Comparison of ENCODE assay signal across 8 mouse cellular contexts in genomic region chr10:69571972-69572371, GRCm38 (mm10).
DNase-seq lines count a peak whose midpoint lies in the region; ATAC-seq and TF ChIP-seq lines count a peak whose summit lies in the region.

No protein-coding gene starts in this region.

- H3K27ac ChIP-seq in kidney, embryonic 16.5 days (ENCODE audit: low read length) = no peak overlapping the region
- no peak overlapping the region for H3K27ac ChIP-seq in kidney, adult 2 months (ENCODE audit: insufficient read depth, low read depth, low read length)
- no peak overlapping the region for H3K27ac ChIP-seq in embryonic facial prominence, embryonic 11.5 days (replicated peaks; ENCODE audit: low read depth, low read length)
- no peak overlapping the region for H3K27ac ChIP-seq in intestine, postnatal 0 days (ENCODE audit: low read depth, low read length)
- H3K27ac ChIP-seq in neural tube, embryonic 14.5 days (ENCODE audit: low read depth, low read length) = no peak overlapping the region

- no peak for ATAC-seq in kidney, embryonic 16.5 days (ENCODE audit: low FRiP score, low TSS enrichment)
- ATAC-seq in embryonic facial prominence, embryonic 11.5 days (replicated peaks; ENCODE audit: insufficient number of reproducible peaks, low FRiP score, low TSS enrichment, low read depth) = no peak
- ATAC-seq in intestine, postnatal 0 days = no peak
- no peak for ATAC-seq in neural tube, embryonic 14.5 days (ENCODE audit: low read depth)

- no peaks in the 10 kb centered on the region for H3K9me3 ChIP-seq in kidney, embryonic 16.5 days (ENCODE audit: low read length)
- no peaks in the 10 kb centered on the region for H3K9me3 ChIP-seq in embryonic facial prominence, embryonic 11.5 days (replicated peaks; ENCODE audit: control insufficient read depth, low read length)
- H3K9me3 ChIP-seq in intestine, postnatal 0 days (ENCODE audit: control insufficient read depth) = no peaks in the 10 kb centered on the region
- no peaks in the 10 kb centered on the region for H3K9me3 ChIP-seq in neural tube, embryonic 14.5 days (ENCODE audit: control insufficient read depth, low read length)

- no peak for DNase-seq in kidney, adult 2 months
- peak; percentile 31 for DNase-seq in embryonic facial prominence, embryonic 11.5 days (ENCODE audit: low spot score)
- DNase-seq in adrenal gland, adult (ENCODE audit: inconsistent age in 2 of 2, low spot score in 1 of 2) = no peak
- no peak for DNase-seq in T-cell, adult 2 months (ENCODE audit: low spot score)
- DNase-seq in left cerebral cortex, postnatal 25 days (ENCODE audit: low spot score in 2 of 2) = no peak

- H3K4me2 ChIP-seq in kidney, embryonic 16.5 days (replicated peaks; ENCODE audit: low read depth, low read length) = peak overlapping the region; percentile 63
- peak overlapping the region; percentile 41 for H3K4me2 ChIP-seq in embryonic facial prominence, embryonic 11.5 days (ENCODE audit: low read depth, low read length)
- peak overlapping the region; percentile 80 for H3K4me2 ChIP-seq in intestine, postnatal 0 days (replicated peaks; ENCODE audit: low read depth)
- H3K4me2 ChIP-seq in neural tube, embryonic 14.5 days (ENCODE audit: low read depth, low read length) = peak overlapping the region; percentile 40; the same call in 1 of the 2 replicates

- no peaks in the 10 kb centered on the region for H3K27me3 ChIP-seq in kidney, embryonic 16.5 days (ENCODE audit: insufficient read depth, low read length)
- no peaks in the 10 kb centered on the region for H3K27me3 ChIP-seq in kidney, adult 2 months (replicated peaks; ENCODE audit: control insufficient read depth, insufficient read depth, low read length)
- no peaks in the 10 kb centered on the region for H3K27me3 ChIP-seq in embryonic facial prominence, embryonic 11.5 days (ENCODE audit: control insufficient read depth, insufficient read depth, low read length)
- 0 out of 2 replicates have a peak, but pooled peaks cover 4% of the 10 kb centered on the region for H3K27me3 ChIP-seq in intestine, postnatal 0 days (replicated peaks; ENCODE audit: control insufficient read depth, insufficient read depth, low read length)
- no peaks in the 10 kb centered on the region for H3K27me3 ChIP-seq in neural tube, embryonic 14.5 days (ENCODE audit: control insufficient read depth, insufficient read depth, low read length)

- TF ChIP-seq CTCF in kidney, adult 2 months (conservative IDR thresholded peaks at IDR 0.05; ENCODE audit: insufficient read depth, insufficient read length, low read depth, low read length) = no peak
- no peak for TF ChIP-seq CTCF in intestine, postnatal 0 days (IDR thresholded peaks at IDR 0.05; ENCODE audit: low read depth)

- H3K9ac ChIP-seq in kidney, embryonic 16.5 days (replicated peaks; ENCODE audit: low read length) = peak overlapping the region; percentile 43
- H3K9ac ChIP-seq in embryonic facial prominence, embryonic 11.5 days (replicated peaks; ENCODE audit: low read length) = no peak overlapping the region
- H3K9ac ChIP-seq in intestine, postnatal 0 days (ENCODE audit: low read depth, low read length) = no peak overlapping the region
- no peak overlapping the region for H3K9ac ChIP-seq in neural tube, embryonic 14.5 days (replicated peaks; ENCODE audit: low read depth, low read length)

- WGBS in kidney, embryonic 16.5 days = 4% methylated on average over 9 of the region's 9 CpGs
- 22% methylated on average over 9 of the region's 9 CpGs for WGBS in kidney, adult 2 months
- WGBS in embryonic facial prominence, embryonic 11.5 days = 1% methylated on average over 9 of the region's 9 CpGs
- 3% methylated on average over 9 of the region's 9 CpGs for WGBS in intestine, postnatal 0 days
- WGBS in neural tube, embryonic 14.5 days = 2% methylated on average over 9 of the region's 9 CpGs

- TF ChIP-seq POLR2A in kidney, adult 2 months (IDR thresholded peaks at IDR 0.05; ENCODE audit: low read depth, low read length) = no peak

- peak overlapping the region; percentile 38 for H3K4me3 ChIP-seq in kidney, embryonic 16.5 days (ENCODE audit: low read length)
- H3K4me3 ChIP-seq in kidney, adult 2 months (ENCODE audit: insufficient read depth, low read depth, low read length) = no peak overlapping the region
- H3K4me3 ChIP-seq in embryonic facial prominence, embryonic 11.5 days (ENCODE audit: low read depth, low read length) = no peak overlapping the region
- H3K4me3 ChIP-seq in intestine, postnatal 0 days (ENCODE audit: low read depth, low read length) = peak overlapping the region; percentile 43
- peak overlapping the region; percentile 8; the same call in 1 of the 2 replicates for H3K4me3 ChIP-seq in neural tube, embryonic 14.5 days (ENCODE audit: low read depth, low read length)

- H3K36me3 ChIP-seq in kidney, embryonic 16.5 days (ENCODE audit: insufficient read depth, low read length) = no peaks in the 10 kb centered on the region
- H3K36me3 ChIP-seq in kidney, adult 2 months (ENCODE audit: control insufficient read depth, insufficient read depth, low read length) = no peaks in the 10 kb centered on the region
- no peaks in the 10 kb centered on the region for H3K36me3 ChIP-seq in embryonic facial prominence, embryonic 11.5 days (replicated peaks; ENCODE audit: control insufficient read depth, insufficient read depth, low read depth, low read length)
- H3K36me3 ChIP-seq in intestine, postnatal 0 days (ENCODE audit: control insufficient read depth, insufficient read depth) = no peaks in the 10 kb centered on the region
- no peaks in the 10 kb centered on the region for H3K36me3 ChIP-seq in neural tube, embryonic 14.5 days (ENCODE audit: control insufficient read depth, insufficient read depth, low read length)

- H3K4me1 ChIP-seq in kidney, embryonic 16.5 days (ENCODE audit: insufficient read depth, low read length) = peaks cover 44% of the 10 kb centered on the region
- H3K4me1 ChIP-seq in kidney, adult 2 months (ENCODE audit: control insufficient read depth, insufficient read depth, low read length) = peaks cover 6% of the 10 kb centered on the region; the same call in 1 of the 2 replicates
- H3K4me1 ChIP-seq in embryonic facial prominence, embryonic 11.5 days (ENCODE audit: control insufficient read depth, insufficient read depth, low read length) = no peaks in the 10 kb centered on the region; the same call in 1 of the 2 replicates
- H3K4me1 ChIP-seq in intestine, postnatal 0 days (replicated peaks; ENCODE audit: control insufficient read depth, insufficient read depth, low read length) = no peaks in the 10 kb centered on the region
- peaks cover 52% of the 10 kb centered on the region for H3K4me1 ChIP-seq in neural tube, embryonic 14.5 days (ENCODE audit: control insufficient read depth, insufficient read depth, low read length)

- intact Hi-C loops in left cerebral cortex, postnatal 25 days (cut with DNase I) = loop anchor here (5.0 kb wide), 1 partner anchor 35 kb away; no protein-coding TSS in a partner anchor

Comparison
In these comparisons a context has a peak if more than half of its experiments do, and no peak if none do; other contexts are left out.
1. H3K4me3 ChIP-seq: peak in kidney, embryonic 16.5 days (single experiment), intestine, postnatal 0 days (single experiment) and neural tube, embryonic 14.5 days (single experiment); none in kidney, adult 2 months (single experiment) and embryonic facial prominence, embryonic 11.5 days (single experiment).
2. Peak in every context shown above with its lines, with median percentiles within 50 percentile points of each other: H3K4me2 ChIP-seq.